In the genomic region with DNA sequence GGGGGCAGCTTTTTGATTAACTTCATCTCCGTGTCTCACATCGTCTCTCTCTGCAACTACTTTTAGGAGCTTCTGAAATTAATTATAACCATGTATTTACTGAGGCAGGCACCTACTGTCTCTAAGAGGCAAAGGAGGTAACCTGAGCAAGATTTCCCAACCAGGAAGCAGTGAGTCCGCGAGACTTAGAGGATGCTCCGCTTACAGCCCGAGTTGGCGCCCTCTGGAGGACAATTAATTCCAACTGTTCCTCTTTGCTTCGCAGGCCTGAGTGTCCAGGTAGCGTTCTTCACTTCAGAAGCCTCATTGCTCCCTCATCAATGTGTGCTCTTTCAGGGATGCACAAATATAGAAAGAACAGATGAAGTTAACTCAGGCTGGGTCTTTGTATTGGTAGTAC, we compare ENCODE assay signal across 8 mouse cellular contexts.
DNase-seq lines count a peak whose midpoint lies in the region; ATAC-seq and TF ChIP-seq lines count a peak whose summit lies in the region.

No protein-coding gene starts in this region.

- no peak overlapping the region for H3K4me3 ChIP-seq in midbrain, embryonic 10.5 days
- no peak overlapping the region for H3K4me3 ChIP-seq in midbrain, embryonic 16.5 days (ENCODE audit: low read depth, low read length)
- no peak overlapping the region for H3K4me3 ChIP-seq in cerebellum, adult 2 months (replicated peaks; ENCODE audit: insufficient read depth, low read depth, low read length)
- H3K4me3 ChIP-seq in liver, embryonic 11.5 days (ENCODE audit: low read depth, low read length), result no peak overlapping the region

- TF ChIP-seq CTCF in cerebellum, adult 2 months (IDR thresholded peaks at IDR 0.05; ENCODE audit: borderline replicate concordance, insufficient read depth, low read depth, low read length), result peak; percentile 73

- H3K9ac ChIP-seq in midbrain, embryonic 16.5 days (ENCODE audit: low read depth, low read length), result no peak overlapping the region
- no peak overlapping the region for H3K9ac ChIP-seq in liver, embryonic 11.5 days (ENCODE audit: low read depth, low read length)

- ATAC-seq in midbrain, embryonic 16.5 days, result no peak
- ATAC-seq in liver, embryonic 11.5 days (replicated peaks; ENCODE audit: low FRiP score), result no peak

- no peaks in the 10 kb centered on the region for H3K36me3 ChIP-seq in midbrain, embryonic 10.5 days
- H3K36me3 ChIP-seq in midbrain, embryonic 16.5 days (ENCODE audit: control insufficient read depth, insufficient read depth, low read length), result no peaks in the 10 kb centered on the region
- H3K36me3 ChIP-seq in liver, embryonic 11.5 days (ENCODE audit: control insufficient read depth, insufficient read depth, low read length), result no peaks in the 10 kb centered on the region

- no peak overlapping the region for H3K4me2 ChIP-seq in midbrain, embryonic 16.5 days (ENCODE audit: low read length)
- peak overlapping the region; percentile 40 for H3K4me2 ChIP-seq in liver, embryonic 11.5 days

- WGBS in midbrain, embryonic 10.5 days, result 14% methylated on average over 9 of the region's 9 CpGs
- 12% methylated on average over 9 of the region's 9 CpGs for WGBS in midbrain, embryonic 16.5 days
- 22% methylated on average over 9 of the region's 9 CpGs for WGBS in cerebellum, adult 2 months
- 22% methylated on average over 9 of the region's 9 CpGs for WGBS in liver, embryonic 11.5 days

- no peak for TF ChIP-seq POLR2A in cerebellum, adult 2 months (IDR thresholded peaks at IDR 0.05; ENCODE audit: borderline replicate concordance, insufficient read depth, low read length)

- no peaks in the 10 kb centered on the region for H3K27me3 ChIP-seq in midbrain, embryonic 10.5 days (ENCODE audit: low read depth, poor library complexity, severe bottlenecking)
- no peaks in the 10 kb centered on the region for H3K27me3 ChIP-seq in midbrain, embryonic 16.5 days (ENCODE audit: control insufficient read depth, insufficient read depth, low read depth, low read length)
- H3K27me3 ChIP-seq in cerebellum, adult 2 months (ENCODE audit: control insufficient read depth, insufficient read depth, low read length), result no peaks in the 10 kb centered on the region
- H3K27me3 ChIP-seq in liver, embryonic 11.5 days (replicated peaks; ENCODE audit: control insufficient read depth, insufficient read depth, low read length), result no peaks in the 10 kb centered on the region

- H3K4me1 ChIP-seq in midbrain, embryonic 10.5 days, result peaks cover 27% of the 10 kb centered on the region
- H3K4me1 ChIP-seq in midbrain, embryonic 16.5 days (ENCODE audit: control insufficient read depth, insufficient read depth, low read length), result no peaks in the 10 kb centered on the region
- H3K4me1 ChIP-seq in cerebellum, adult 2 months (ENCODE audit: control insufficient read depth, insufficient read depth, low read length), result no peaks in the 10 kb centered on the region
- H3K4me1 ChIP-seq in liver, embryonic 11.5 days (replicated peaks; ENCODE audit: control insufficient read depth, insufficient read depth, low read length), result no peaks in the 10 kb centered on the region

- no peak overlapping the region for H3K27ac ChIP-seq in midbrain, embryonic 10.5 days (replicated peaks)
- H3K27ac ChIP-seq in midbrain, embryonic 16.5 days (ENCODE audit: low read length), result no peak overlapping the region
- no peak overlapping the region for H3K27ac ChIP-seq in cerebellum, adult 2 months (ENCODE audit: insufficient read depth, low read length)
- H3K27ac ChIP-seq in liver, embryonic 11.5 days (ENCODE audit: low read depth, low read length), result no peak overlapping the region

- peak; percentile 61 for DNase-seq in midbrain, embryonic 10.5 days (ENCODE audit: low spot score)
- peak; percentile 65 to 68 for DNase-seq in cerebellum, adult 2 months
- DNase-seq in frontal cortex, postnatal 25 days (ENCODE audit: low spot score in 2 of 2), result peak; percentile 41 to 42
- DNase-seq in kidney, postnatal 14 days, result peak; percentile 68
- DNase-seq in liver, embryonic 11.5 days (ENCODE audit: low spot score), result peak; percentile 41
- peak; percentile 31 for DNase-seq in ovary, postnatal 36 days (ENCODE audit: low spot score)
- DNase-seq in thymus, postnatal 25 days, result peak; percentile 50

- no peaks in the 10 kb centered on the region for H3K9me3 ChIP-seq in midbrain, embryonic 10.5 days (replicated peaks)
- H3K9me3 ChIP-seq in midbrain, embryonic 16.5 days (replicated peaks; ENCODE audit: control insufficient read depth, low read length, poor library complexity, severe bottlenecking), result no peaks in the 10 kb centered on the region
- no peaks in the 10 kb centered on the region for H3K9me3 ChIP-seq in liver, embryonic 11.5 days (ENCODE audit: control insufficient read depth, low read length)
